Mouse (Mus musculus) heart, embryonic 15.5 days (tissue): ENCODE measurements around the gene Cldn34b3. TPM values are rescaled to one million over a fixed set of nuclear protein-coding genes. Genes with fewer than 3 reads are reported as not detected.
"Not testable (repeated sequence)": the region's sequence is repeated elsewhere in the genome, so short reads cannot be mapped to it uniquely, and the experiment has no call there.

Experiments
- ATAC-seq: fragments of 200-750 bp; cut with Nextera tagmentation; replicated peaks from 2 replicates; pipeline ENCODE4 v1.8.0; 2017; ENCODE audit warnings: low read depth, moderate TSS enrichment; ENCODE audit not compliant: insufficient number of reproducible peaks, insufficient read depth, low FRiP score
- H3K27ac ChIP-seq: fragments of 300-500 bp; sonication (generic); 2 replicates; pipeline ENCODE4 v1.5.1; 2015; ENCODE audit warnings: mild to moderate bottlenecking, inconsistent platforms
- H3K27me3 ChIP-seq: fragments of 300-500 bp; sonication (generic); 2 replicates; pipeline ENCODE4 v1.6.1; 2015; ENCODE audit warnings: inconsistent platforms
- H3K36me3 ChIP-seq: fragments of 300-500 bp; sonication (generic); 2 replicates; pipeline ENCODE4 v1.6.1; 2015; ENCODE audit warnings: mild to moderate bottlenecking, inconsistent platforms
- H3K4me1 ChIP-seq: fragments of 300-500 bp; sonication (generic); replicated peaks from 2 replicates; pipeline ENCODE4 v1.6.1; 2015; ENCODE audit warnings: inconsistent platforms
- H3K4me2 ChIP-seq: fragments of 300-500 bp; sonication (generic); 2 replicates; pipeline ENCODE4 v1.6.1; 2015; ENCODE audit warnings: inconsistent platforms, mild to moderate bottlenecking, moderate library complexity
- H3K4me3 ChIP-seq: fragments of 300-500 bp; sonication (generic); 2 replicates; pipeline ENCODE4 v1.5.1; 2015; ENCODE audit warnings: mild to moderate bottlenecking, inconsistent platforms
- H3K9ac ChIP-seq: fragments of 300-500 bp; sonication (generic); 2 replicates; pipeline ENCODE4 v1.6.1; 2015; ENCODE audit warnings: mild to moderate bottlenecking, inconsistent platforms
- H3K9me3 ChIP-seq: fragments of 300-500 bp; sonication (generic); replicated peaks from 2 replicates; pipeline ENCODE4 v1.6.1; 2016; ENCODE audit warnings: inconsistent platforms
- WGBS: fragments of 180-500 bp; shearing (Covaris S2); methylation state at CpG from one replicate; pipeline ENCODE4 v1.1.7; 2015; ENCODE audit warnings: mixed read lengths; 5-methylcytosine and 5-hydroxymethylcytosine counted together
- polyA plus RNA-seq: library from polyadenylated mRNA; unstranded; fragments of >200 nt; fragmentation: Nextera tagmentation; extraction: Ambion mirVana; gene quantifications from 2 replicates; pipeline ENCODE4 v1.2.1, GENCODE M21; 2015

Gene Cldn34b3
- not detected in 2 replicates for polyA plus RNA-seq

- H3K4me3 ChIP-seq, H3K27me3 ChIP-seq, H3K4me1 ChIP-seq, H3K4me2 ChIP-seq, H3K27ac ChIP-seq, ATAC-seq, H3K9me3 ChIP-seq, H3K36me3 ChIP-seq, H3K9ac ChIP-seq: not testable (repeated sequence)
- WGBS, result 57% methylated on average over 1 of the region's 1 CpGs
These were observed at the start of gene Cldn34b3 for GRCm38 (mm10) chrX:76264004-76264403. Cldn34b3 (plus strand) TSS chrX:76264304.

Other genes with a start within 250 kb of the Cldn34b3 start
- gene Cldn34b4, start 129.0 kb downstream of the Cldn34b3 start, polyA plus RNA-seq, result not detected in 2 replicates